Mouse (Mus musculus): ENCODE measurements around the gene Krt7.
A peak's percentile ranks its signal among the peaks of the same experiment; 100 is the strongest.

Krt7 gene

GRCm38 (mm10) chr15:101378646-101379045, 32.2 kb upstream of the Krt7 start:
- no peak for DNase-seq

GRCm38 (mm10) chr15:101381758-101382157, 29.1 kb upstream of the Krt7 start:
- no peak for DNase-seq

GRCm38 (mm10) chr15:101382811-101383210, 28.0 kb upstream of the Krt7 start:
- DNase-seq = peak; percentile 58

- no peak for DNase-seq
Measured at GRCm38 (mm10) chr15:101384610-101385009, 26.2 kb upstream of the Krt7 start.

DNA sequence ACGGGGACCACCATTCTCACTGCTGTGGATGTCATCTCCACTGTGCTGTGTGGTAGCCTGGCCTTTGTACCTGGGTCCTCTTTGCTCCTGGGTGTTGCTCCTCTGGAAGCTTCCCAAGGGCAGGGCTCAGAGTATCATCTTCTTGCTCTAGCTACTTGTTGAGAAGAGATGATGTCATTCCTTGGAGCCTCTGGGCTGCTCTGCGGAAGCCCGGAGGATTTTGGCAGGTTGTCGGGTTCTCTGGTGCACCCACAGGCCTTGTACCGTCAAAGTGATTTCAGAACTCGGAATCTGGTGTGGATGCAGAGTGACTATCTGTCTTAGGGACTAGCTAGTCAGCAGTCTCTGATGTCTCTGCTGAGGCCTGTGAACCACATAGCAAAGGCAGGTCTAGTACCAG, 25.8 kb upstream of the Krt7 start:
- DNase-seq = no peak

DNA sequence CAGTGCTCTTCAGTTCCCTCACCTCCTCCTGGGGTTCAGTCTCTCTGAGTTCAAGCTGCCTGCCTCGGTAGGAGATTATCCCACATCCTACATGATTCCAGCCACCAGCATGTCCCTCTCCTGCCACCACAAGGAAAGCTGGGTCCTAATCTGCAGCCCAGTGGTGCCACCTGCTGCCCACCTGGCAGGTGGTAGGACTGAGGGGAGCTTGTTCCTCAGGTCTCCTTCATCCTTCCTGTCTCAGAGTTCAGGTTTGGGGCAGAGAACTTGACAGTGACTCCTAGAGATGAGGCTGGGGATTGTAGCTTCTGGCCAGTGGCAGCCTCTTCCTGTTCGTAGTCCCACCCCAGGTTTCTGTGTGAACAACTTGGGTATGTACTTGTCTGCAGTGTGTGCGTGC, 23.7 kb upstream of the Krt7 start:
- no peak for DNase-seq

DNA sequence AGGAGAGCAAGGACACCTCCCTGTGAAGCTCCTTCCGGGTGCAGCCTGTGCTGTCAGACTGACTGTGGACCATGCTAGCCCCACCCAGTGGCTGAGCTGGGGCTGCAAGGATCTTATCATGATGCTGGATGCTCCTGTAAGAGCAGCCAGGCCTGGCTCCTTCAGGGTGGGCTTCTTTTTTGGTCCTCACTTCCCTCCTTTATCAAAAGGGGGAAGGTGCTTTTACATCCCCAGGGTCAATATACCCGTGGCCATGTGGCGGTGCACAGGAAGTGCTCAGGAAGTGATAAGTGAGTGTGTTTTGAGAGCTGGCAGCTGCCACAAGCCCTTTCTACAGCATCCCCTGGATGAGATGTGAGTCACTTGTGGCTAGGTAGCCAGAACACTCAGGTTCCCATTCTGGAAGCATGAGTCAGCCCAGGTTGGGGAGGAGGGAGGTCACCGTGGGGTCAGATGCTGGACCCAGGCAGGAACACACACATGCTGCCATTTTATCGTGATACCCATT, 22.8 kb upstream of the Krt7 start:
- no peak for DNase-seq

- DNase-seq = no peak
Measured at GRCm38 (mm10) chr15:101390203-101390602, 20.6 kb upstream of the Krt7 start.

DNA sequence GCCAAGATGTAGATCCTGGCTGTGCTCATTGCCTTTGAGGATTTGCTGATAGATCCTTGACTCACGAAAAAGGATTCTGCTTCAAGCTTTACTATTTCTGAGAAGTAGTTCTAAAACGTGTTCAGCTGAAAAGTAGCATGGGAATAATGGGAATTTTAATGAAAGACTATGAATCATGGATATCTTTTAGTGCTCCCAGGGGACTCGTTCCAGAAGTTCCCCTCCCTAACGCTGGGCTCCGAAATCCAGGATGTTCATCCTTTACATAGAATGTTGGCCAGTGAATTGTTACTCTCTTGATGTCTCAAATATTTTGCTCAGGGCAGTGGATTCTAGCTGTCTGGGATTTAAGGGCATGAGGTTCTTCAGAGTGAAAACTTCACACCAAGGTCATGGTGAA, 18.6 kb upstream of the Krt7 start:
- no peak for DNase-seq

- DNase-seq = no peak
Measured at GRCm38 (mm10) chr15:101394908-101395307, 15.9 kb upstream of the Krt7 start.

DNA sequence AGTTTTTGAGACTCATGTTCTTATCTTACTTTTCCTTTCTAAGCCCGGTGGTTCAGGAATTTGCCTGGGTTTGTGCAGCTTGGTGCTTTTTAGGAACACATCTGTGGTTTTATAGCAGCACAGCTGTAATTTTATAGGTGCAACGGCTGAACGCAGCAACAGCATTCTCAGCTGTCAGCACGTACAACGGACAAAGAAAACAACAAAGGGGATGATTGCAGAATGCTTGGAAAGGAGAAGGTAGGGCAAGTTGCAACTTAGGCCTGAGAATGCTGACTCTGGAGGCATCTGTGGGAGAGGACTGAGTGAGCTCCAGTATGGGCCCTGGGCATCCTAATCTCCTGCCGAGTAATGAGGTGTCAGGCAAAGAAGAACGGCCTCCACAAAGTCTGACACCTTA, 14.4 kb upstream of the Krt7 start:
- DNase-seq = no peak

DNA sequence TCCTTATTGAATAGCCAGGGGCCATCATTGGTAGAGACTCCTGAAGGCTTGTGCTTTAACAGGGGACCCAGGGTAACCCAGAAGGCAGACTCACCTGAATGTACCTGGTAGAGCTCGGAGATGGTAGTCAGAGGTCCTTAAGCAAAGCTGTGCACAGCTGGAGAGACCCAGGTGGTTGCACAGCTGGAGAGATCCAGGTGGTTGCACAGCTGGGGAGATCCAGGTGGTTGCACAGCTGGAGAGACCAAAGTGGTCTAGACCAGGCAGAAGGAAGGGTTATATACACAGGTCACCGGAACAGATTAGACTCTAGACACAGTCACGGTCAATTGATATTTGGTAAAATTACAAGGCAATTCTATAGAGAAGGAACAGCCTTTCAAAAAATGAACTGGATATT, 13.9 kb upstream of the Krt7 start:
- no peak for DNase-seq

GRCm38 (mm10) chr15:101397683-101398082, 13.2 kb upstream of the Krt7 start:
- DNase-seq = no peak

DNA sequence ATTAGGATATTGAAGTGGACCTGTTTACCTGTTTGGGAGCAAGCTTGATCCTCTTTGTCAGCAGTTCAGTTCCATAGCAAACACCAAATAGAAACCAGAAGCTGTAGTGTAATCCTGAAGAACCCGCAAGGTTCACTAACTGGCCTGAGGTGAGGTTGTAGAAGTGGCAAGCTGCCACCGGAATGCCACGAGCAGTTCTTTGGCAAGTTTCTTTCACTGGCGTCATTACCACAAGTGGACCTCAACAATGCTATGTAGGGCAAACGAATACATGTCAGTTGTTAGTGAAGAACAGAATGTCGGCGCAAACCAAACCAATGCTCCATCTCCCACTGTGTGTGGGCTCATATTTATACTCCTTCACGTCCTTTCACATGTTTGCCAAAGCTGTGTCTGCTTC, 12.6 kb upstream of the Krt7 start:
- DNase-seq = no peak

- no peak for DNase-seq
Measured at GRCm38 (mm10) chr15:101412188-101412587, 1.3 kb downstream of the Krt7 start.

DNA sequence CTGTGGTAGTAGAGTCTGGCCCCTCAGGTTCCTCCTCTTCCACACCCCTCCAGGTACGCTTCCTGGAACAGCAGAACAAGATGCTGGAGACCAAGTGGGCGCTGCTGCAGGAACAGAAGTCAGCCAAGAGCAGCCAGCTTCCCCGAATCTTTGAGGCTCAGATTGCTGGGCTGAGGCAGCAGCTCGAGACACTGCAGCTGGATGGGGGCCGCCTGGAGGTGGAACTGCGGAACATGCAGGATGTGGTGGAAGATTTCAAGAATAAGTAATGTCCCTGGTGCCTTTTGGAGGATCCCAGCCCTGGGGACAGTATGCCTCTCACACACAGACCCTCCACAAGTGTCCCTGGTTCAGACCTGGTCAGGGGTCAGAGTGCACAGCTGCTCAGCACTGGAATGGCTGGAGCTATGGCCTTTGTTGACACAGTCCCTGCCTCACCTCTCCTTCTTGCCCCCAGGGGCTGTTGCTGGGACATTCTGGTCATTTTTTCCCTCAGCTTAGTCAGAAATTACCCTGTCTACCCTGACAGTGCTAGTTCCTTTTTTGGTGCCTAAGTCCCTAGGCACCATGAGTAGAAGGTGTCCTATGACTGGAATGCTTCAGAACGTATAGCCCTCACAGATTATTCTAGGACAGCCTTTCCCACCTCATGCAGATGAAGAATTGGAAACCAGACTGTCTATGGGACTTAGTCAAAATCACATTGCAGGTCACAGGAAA, 3.2 kb downstream of the Krt7 start:
- no peak for DNase-seq

DNA sequence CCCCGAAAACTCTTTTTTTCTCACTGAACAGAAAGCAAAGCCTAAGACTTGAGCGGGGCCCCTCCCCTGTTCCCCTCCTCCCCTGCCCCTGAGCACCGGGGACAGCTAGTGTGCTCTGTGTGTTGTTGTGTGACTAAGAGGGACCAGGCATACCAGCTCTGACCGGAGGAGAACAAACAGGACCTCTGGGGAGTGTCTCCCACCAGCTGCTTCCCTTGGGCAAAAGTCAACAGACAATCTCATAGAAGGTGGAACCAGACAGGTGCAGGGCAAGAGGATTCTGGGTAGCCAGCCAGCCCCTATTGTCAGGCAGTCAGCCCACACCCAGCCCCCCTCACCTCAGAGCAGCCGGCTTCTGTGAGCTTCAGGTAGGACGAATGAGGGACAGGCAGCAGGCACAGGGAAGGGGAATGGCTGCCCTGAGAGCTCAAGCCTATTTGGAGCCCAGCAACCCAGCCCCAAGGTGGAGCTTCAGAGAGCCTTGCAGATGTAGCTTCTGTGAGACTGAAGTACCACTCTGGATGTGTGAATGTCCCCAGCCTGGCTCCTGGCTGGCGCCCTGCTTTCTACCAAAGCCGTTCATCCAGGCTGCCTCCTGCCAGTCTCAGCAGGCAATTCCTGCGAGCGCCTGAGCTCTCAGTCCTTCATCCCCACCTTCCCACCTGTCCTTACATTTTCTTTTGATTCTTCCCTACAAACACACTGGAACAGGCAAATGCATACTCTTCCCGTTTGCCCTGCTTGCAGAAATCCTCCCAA, 4.1 kb downstream of the Krt7 start:
- peak; percentile 14 for DNase-seq

GRCm38 (mm10) chr15:101418950-101419349, 8.1 kb downstream of the Krt7 start:
- DNase-seq = no peak

- no peak for DNase-seq
Measured at GRCm38 (mm10) chr15:101420903-101421302, 10.1 kb downstream of the Krt7 start.

DNA sequence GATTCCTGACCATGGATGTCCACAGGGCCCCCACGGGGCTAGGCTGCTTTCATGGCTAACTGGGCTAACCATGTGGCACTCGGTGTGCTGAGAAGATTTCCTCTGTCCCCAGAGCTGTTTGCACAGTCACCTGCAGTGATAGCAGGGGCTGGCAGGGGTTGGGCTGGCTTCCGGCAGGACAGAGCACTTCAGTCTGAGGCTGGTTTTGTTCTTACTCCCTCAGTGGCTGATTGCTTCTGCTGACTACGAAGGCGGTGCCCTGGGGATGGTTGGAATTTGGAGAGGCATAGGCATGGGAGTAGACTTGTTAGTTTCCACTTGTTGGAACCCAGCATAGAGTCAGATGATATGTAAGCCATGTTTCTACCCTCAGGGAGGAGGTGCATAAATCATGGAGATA, 14.1 kb downstream of the Krt7 start:
- no peak for DNase-seq

GRCm38 (mm10) chr15:101436611-101437010, 25.8 kb downstream of the Krt7 start:
- no peak for DNase-seq

- no peak for DNase-seq
Measured at GRCm38 (mm10) chr15:101438555-101438954, 27.7 kb downstream of the Krt7 start, which contains the start of gene Krt87. Gene Krt87, minus strand, starts transcription at chr15:101438804.

GRCm38 (mm10) chr15:101440837-101441236, 30.0 kb downstream of the Krt7 start:
- DNase-seq = no peak

GRCm38 (mm10) chr15:101446572-101446971, 35.7 kb downstream of the Krt7 start:
- DNase-seq = no peak
